Mouse (Mus musculus) retina, postnatal 1 day (tissue): ENCODE measurements around the gene Rnf168.
"Not testable (repeated sequence)": the region's sequence is repeated elsewhere in the genome, so short reads cannot be mapped to it uniquely, and the experiment has no call there.

ENCODE experiments used
- DNase-seq: peaks from one replicate; pipeline ENCODE4 v3.0.0-alpha.2; 2012

The Rnf168 gene

GRCm38 (mm10) chr16:32277308-32278256 is at the start of gene Rnf168:
Rnf168 (plus strand) TSS chr16:32277459.
- peak; percentile 93 for DNase-seq

DNA sequence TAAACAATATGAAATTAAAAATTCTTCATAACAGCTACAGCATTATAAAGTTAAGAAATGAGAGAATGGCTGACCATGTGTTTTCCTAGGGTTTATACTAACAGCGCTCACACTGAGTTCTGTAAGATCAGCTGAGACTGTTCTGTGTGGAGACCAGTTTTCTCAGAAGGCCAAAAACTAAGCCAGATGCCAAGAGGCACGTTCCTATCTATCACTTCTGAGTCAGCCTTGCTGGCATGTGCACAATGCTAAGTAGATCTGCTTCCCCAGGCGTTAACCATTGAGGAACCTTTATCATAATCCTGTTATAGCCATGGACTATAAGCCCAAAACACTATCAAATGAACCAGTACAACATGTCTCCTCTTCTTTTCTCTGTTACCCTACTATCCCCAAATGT is 45.2 kb upstream of the Rnf168 start:
- DNase-seq = not testable (repeated sequence)

- no peak for DNase-seq
Measured at GRCm38 (mm10) chr16:32237930-32238680, 39.2 kb upstream of the Rnf168 start.

DNA sequence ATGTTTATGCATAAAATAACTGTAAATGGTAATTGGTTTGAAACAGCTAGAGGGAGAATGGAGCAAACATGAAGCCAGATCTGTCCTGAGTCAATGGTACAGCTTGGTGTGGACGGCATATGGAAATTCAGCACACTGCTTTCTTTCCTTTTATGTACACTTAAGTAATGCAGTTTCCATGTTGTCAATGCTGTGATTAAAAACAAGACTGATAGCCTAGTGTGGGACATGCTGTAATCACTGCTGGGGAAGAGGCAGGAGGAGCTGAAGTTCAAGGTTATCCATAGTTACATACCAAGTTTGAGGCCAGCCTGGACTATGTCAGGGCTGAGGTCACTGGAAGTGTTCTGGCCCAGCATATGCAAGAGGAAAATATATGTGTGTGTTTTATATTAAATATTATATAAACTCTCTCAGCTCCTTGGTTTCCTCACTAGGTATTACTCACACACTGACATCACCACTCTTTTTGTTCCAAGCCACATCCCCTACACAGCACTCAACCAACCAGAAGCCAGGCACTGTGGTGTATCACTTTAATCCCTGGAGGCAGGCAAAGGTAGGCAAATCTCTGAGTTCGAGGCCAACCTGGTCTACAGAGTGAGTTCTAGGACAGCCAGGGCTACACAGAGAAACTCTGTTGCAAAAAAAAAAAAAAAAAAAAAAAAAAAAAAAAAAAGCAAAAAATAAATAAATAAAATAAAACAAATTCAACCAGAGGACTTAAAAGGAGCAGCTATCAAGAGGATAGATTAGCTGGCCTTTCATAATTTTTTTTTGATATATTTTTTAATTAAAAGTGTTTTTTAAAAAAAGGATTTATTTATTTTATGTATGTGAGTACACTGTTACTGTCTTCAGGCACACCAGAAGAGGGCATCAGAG is 37.6 kb upstream of the Rnf168 start:
- no peak for DNase-seq

- peak; percentile 8 for DNase-seq
Measured at GRCm38 (mm10) chr16:32243901-32244300, 33.4 kb upstream of the Rnf168 start.

- peak; percentile 58 for DNase-seq
Measured at GRCm38 (mm10) chr16:32246351-32246791, 30.9 kb upstream of the Rnf168 start.

- peak; percentile 98 for DNase-seq
Measured at GRCm38 (mm10) chr16:32246952-32247370, 30.3 kb upstream of the Rnf168 start, which contains the start of the genes Fbxo45 and Wdr53. Fbxo45 (minus strand) TSS chr16:32247158. Wdr53 (plus strand) TSS chr16:32247227.

DNA sequence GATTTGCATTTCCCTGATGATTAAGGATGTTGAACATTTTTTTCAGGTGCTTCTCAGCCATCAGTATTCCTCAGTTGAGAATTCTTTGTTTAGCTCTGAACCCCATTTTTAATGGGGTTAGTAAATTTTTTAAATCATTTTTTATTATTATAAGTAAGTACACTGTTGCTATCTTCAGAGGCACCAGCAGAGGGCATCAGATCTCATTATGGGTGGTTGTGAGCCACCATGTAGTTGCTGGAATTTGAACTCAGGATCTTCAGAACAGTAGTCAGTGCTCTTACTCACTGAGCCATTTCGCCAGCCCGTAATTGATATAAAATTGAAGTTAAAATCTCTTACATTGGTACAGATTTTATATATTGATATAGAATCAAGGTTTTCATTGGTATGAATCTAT is 13.0 kb upstream of the Rnf168 start:
- DNase-seq = not testable (repeated sequence)

DNA sequence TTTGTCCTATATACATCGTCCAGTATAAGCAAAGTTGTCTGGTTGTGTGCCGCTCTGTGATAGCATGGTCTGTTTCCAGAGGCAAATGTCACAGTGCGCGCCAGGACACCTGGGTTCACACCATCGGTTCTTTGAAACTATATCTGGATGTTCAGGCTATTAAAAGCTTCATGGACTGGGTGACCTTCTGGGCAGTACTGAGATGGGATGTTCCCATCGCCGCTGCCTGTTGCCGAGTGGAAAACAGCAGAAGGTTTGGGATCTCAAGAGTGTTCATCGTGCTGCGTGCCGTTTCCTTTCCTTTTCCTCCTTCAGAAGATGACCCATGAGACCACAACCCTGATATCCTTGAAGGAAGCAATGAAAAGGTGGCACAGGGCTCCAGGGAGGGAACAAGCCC is 6.0 kb upstream of the Rnf168 start, which contains the start of gene Smco1:
Smco1 (plus strand) TSS at position 178 of the 400 bp plus-strand sequence.
- DNase-seq = no peak

GRCm38 (mm10) chr16:32273338-32273737 is 3.9 kb upstream of the Rnf168 start:
- DNase-seq = peak; percentile 34

GRCm38 (mm10) chr16:32275041-32275440 is 2.2 kb upstream of the Rnf168 start:
- DNase-seq = no peak

GRCm38 (mm10) chr16:32275830-32276229 is 1.4 kb upstream of the Rnf168 start:
- DNase-seq = no peak

DNA sequence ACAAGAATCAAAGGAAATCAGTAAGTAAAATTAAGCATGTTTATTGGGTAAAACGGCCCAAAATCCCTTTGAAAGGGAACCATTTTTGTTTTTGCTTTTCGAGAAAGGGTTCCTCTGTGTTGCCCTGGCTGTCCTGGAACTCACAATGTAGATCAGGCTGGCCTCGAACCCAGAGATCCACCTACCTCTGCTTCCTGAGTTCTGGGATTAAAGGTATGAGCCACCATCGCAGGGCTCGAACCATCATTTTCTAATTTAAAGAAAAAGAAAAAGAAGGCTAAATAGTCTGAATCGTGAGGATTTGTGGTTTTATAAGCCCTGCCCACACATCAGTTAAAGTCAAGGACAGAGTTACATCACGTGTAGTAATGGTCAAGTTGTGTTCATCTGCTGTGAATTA is 1.1 kb downstream of the Rnf168 start:
- no peak for DNase-seq

- DNase-seq = no peak
Measured at GRCm38 (mm10) chr16:32280211-32280610, 3.0 kb downstream of the Rnf168 start.

GRCm38 (mm10) chr16:32282608-32283007 is 5.3 kb downstream of the Rnf168 start:
- DNase-seq = no peak

DNA sequence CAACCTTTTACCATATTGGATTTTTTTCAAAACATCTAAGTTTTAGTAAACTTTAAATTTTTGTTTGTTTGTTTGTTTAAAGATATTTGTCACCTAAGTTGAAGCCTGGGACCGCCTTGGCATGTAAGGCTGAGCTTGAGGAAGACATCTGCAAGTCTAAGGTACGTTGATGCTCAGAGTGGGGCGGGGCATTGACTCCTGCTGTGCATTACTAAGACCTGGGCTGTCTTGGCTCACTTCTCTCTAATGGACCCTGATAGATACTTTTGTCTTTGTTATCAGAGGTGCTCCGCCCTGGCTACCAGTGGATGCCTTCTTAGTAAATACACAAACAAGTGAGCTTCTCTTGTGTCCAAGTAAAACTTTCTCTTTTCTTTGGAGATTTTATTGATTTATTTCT is 14.6 kb downstream of the Rnf168 start:
- DNase-seq = no peak

DNA sequence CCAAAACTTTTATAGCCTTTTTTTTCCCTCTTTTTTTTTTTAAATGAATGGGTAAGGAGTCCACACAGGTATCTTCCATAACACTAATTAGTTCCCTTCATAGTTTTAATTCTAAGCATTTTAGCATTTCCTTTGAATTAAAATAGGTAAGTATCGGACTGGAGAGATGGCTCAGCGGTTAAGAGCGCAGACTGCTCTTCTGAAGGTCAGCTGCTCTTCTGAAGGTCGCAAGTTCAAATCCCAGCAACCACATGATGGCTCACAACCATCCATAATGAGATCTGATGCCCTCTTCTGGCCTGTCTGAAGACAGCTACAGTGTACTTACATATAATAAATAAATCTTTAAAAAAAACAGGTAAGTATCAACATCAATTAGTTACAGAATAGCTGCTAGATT is 22.4 kb downstream of the Rnf168 start:
- not testable (repeated sequence) for DNase-seq

DNA sequence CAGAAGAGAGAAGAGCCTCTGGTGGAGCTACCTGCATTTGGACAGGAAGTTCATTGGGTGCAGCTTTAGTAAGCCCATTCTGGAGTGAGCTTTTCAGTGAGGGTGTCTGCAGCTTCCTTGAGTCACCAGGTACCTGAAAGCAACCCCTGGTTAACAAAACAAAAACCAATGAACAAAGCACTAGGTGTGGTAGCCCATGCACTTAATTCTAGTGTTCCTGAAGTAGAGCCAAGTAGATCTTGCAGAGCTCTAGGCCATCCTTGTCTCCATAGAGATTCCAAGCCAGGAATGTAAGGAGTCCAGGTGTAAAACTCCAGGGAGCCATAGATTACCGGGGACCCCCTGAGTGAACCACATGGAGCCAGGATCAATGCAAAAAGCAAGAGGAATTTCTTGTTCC is 25.8 kb downstream of the Rnf168 start:
- no peak for DNase-seq

- DNase-seq = no peak
Measured at GRCm38 (mm10) chr16:32303886-32304285, 26.6 kb downstream of the Rnf168 start.

DNA sequence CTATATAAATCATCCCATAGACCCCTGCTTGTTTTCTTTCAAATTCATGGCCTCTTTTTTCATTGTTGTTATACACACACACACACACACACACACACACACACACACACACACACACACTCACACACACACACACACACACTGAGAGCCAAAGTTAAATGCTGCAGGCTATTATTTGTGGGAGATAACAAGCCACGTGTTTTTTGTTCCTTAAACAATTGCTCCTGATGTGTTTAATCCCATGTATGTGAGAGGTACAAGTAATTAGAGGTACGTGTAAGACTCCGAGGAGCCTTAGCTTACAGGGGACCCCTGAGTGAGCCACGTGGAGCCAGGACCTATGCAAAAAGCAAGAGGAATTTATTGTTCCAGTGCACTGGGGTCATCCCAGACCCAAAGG is 34.7 kb downstream of the Rnf168 start:
- no peak for DNase-seq

DNA sequence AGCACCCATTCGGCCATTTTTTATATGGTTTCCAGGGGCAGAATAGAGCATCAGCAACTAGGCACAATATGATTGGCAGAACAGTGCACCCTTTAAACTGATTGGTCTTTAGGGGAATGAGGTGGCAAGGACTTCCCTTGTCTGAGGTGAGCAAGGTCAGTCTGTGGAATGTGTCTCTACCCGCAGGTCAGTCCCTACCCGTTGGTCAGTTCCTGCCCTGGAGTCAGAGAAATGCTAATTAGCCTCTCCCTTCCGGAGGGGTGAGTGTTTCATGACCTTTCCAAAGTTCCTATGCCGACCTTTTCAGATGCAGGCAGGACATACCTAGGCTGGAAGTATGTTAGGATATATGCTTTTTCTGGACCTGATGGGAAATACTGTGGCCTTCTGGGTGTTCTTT is 35.1 kb downstream of the Rnf168 start:
- no peak for DNase-seq

DNA sequence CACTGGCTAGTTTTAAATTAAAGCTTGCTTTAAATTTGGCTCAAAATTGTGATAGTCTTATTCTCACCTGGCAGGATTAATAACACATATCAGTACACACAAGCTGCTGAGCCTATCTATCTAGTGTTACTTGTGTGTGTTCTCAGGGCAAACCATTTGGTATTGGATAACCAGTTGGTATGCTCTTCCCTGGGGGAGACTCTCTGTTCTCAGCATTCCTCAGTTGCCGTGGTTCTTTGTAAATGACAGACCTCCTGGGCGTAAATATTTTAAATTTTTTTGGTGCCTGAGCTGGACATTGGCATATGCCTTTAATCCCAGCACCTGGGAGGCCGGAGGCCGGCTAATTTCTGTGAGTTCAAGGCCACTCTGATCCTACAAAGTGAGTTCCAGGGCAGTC is 35.6 kb downstream of the Rnf168 start:
- DNase-seq = no peak

- DNase-seq = no peak
Measured at GRCm38 (mm10) chr16:32316601-32317000, 39.3 kb downstream of the Rnf168 start.
